Mouse (Mus musculus): Measurements from ENCODE around the gene Abhd14b. TPM values are rescaled to one million over a fixed set of nuclear protein-coding genes. Genes with fewer than 3 reads are reported as not detected.

Abhd14b gene
- total RNA-seq, 1 experiment: 1.9 TPM

GRCm38 (mm10) chr9:106442680-106443079, 4.6 kb upstream of the Abhd14b start:
- Histone ChIP-seq H3K36me3 (ENCODE audit: control insufficient read depth, insufficient read depth, low read length, poor library complexity, severe bottlenecking) (no peaks in the 10 kb centered on the region), H3K9me3 (ENCODE audit: control insufficient read depth, insufficient read depth, low read depth, low read length) (no peaks in the 10 kb centered on the region), H3K27ac (ENCODE audit: insufficient read depth, low read depth, low read length, poor library complexity, severe bottlenecking) (no peak overlapping the region), H3K4me3 (ENCODE audit: insufficient read depth in 1 of 2, low read depth in 1 of 2, low read length in 2 of 2, poor library complexity in 1 of 2, severe bottlenecking in 1 of 2) (no peak overlapping the region), H3K9ac (ENCODE audit: insufficient read depth, low read depth, low read length, poor library complexity, severe bottlenecking) (no peak overlapping the region), H3K4me1 (ENCODE audit: control insufficient read depth in 2 of 2, insufficient read depth in 2 of 2, low read length in 2 of 2, poor library complexity in 1 of 2) (peaks cover under 1% of the 10 kb centered on the region in 2 experiments; a peak in 2 of 4 replicates)
- no peak for DNase-seq (ENCODE audit: low read depth, low spot score)
- no peak for TF ChIP-seq HCFC1 (IDR thresholded peaks at IDR 0.05; ENCODE audit: borderline replicate concordance, insufficient read depth, low read length)
- no peak for TF ChIP-seq ZC3H11A (IDR thresholded peaks at IDR 0.05; ENCODE audit: borderline replicate concordance, low read depth, low read length)
- no peak for TF ChIP-seq MAFK (IDR thresholded peaks at IDR 0.05; ENCODE audit: insufficient read depth, low read depth, low read length)
- no peak for TF ChIP-seq ZNF384 (IDR thresholded peaks at IDR 0.05; ENCODE audit: low read depth, low read length)
- TF ChIP-seq CHD2 (IDR thresholded peaks at IDR 0.05; ENCODE audit: low read depth, low read length): no peak
- in situ Hi-C loops (cut with MboI; ENCODE audit: low sequenced_read_pairs in 2 of 2, unreplicated experiment in 2 of 2): no loop called here

DNA sequence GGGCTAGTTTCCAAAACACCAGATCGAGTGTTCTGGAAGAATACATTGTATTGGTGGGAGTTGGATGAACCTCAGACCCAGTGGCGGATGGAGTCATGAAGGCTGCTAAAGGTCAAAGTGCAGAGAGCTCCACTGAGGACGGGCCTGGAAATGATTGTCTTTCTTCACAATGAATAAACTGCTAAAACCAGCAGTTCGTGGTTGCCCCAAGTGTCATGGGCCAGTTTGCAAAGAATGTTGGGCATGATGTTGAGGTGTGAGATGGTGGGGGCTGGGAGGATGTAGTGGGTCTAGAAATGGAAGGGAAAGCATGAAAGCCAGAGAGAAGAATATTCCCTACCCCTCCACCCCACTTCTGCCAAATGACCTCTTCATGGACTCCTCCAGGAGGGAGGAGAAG, 2.4 kb upstream of the Abhd14b start:
- in situ Hi-C loops (cut with MboI; ENCODE audit: low sequenced_read_pairs in 2 of 2, unreplicated experiment in 2 of 2): no loop called here
- no peak overlapping the region for H3K9ac ChIP-seq (ENCODE audit: insufficient read depth, low read depth, low read length, poor library complexity, severe bottlenecking)
- DNase-seq (ENCODE audit: low read depth, low spot score): no peak
- no peak overlapping the region for H3K27ac ChIP-seq (ENCODE audit: insufficient read depth, low read depth, low read length, poor library complexity, severe bottlenecking)
- H3K36me3 ChIP-seq (ENCODE audit: control insufficient read depth, insufficient read depth, low read length, poor library complexity, severe bottlenecking): no peaks in the 10 kb centered on the region
- H3K9me3 ChIP-seq (ENCODE audit: control insufficient read depth, insufficient read depth, low read depth, low read length): no peaks in the 10 kb centered on the region
- peaks cover 4 to 6% of the 10 kb centered on the region in 2 experiments; a peak in 2 of 4 replicates for H3K4me1 ChIP-seq (ENCODE audit: control insufficient read depth in 2 of 2, insufficient read depth in 2 of 2, low read length in 2 of 2, poor library complexity in 1 of 2)
- no peak for TF ChIP-seq CHD2 (IDR thresholded peaks at IDR 0.05; ENCODE audit: low read depth, low read length)
- no peak for TF ChIP-seq HCFC1 (IDR thresholded peaks at IDR 0.05; ENCODE audit: borderline replicate concordance, insufficient read depth, low read length)
- no peak for TF ChIP-seq ZNF384 (IDR thresholded peaks at IDR 0.05; ENCODE audit: low read depth, low read length)
- no peak for TF ChIP-seq ZC3H11A (IDR thresholded peaks at IDR 0.05; ENCODE audit: borderline replicate concordance, low read depth, low read length)
- TF ChIP-seq MAFK (IDR thresholded peaks at IDR 0.05; ENCODE audit: insufficient read depth, low read depth, low read length): no peak
- H3K4me3 ChIP-seq (ENCODE audit: insufficient read depth in 1 of 2, low read depth in 1 of 2, low read length in 2 of 2, poor library complexity in 1 of 2, severe bottlenecking in 1 of 2): no peak overlapping the region

DNA sequence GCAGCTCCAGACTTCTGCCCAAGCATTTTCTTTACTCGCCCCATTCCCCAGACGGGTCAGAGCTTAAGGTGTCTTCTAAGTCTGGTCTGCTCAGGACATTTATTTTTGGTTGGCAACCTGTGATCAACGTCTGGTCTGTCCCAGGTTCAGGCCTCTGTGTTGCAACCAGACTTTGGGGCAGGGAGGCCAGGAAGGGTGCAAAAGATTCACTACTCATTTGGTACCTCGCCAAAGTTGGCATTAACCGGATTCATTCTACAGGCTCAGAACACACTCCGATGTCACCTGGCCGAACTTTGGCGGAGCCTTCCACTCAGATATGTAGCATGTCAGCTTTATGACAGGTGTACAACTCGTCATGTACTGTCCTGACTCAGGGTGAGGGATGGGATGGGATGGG, 692 bp downstream of the Abhd14b start:
- H3K9ac ChIP-seq (ENCODE audit: insufficient read depth, low read depth, low read length, poor library complexity, severe bottlenecking): no peak overlapping the region
- in situ Hi-C loops (cut with MboI; ENCODE audit: low sequenced_read_pairs in 2 of 2, unreplicated experiment in 2 of 2): no loop called here

GRCm38 (mm10) chr9:106448498-106449031, 1.3 kb downstream of the Abhd14b start:
- Histone ChIP-seq H3K9me3 (ENCODE audit: control insufficient read depth, insufficient read depth, low read depth, low read length) (no peaks in the 10 kb centered on the region), H3K36me3 (ENCODE audit: control insufficient read depth, insufficient read depth, low read length, poor library complexity, severe bottlenecking) (no peaks in the 10 kb centered on the region), H3K4me1 (ENCODE audit: control insufficient read depth in 2 of 2, insufficient read depth in 2 of 2, low read length in 2 of 2, poor library complexity in 1 of 2) (peaks cover 7 to 26% of the 10 kb centered on the region in 2 experiments; a peak in 3 of 4 replicates), H3K9ac (ENCODE audit: insufficient read depth, low read depth, low read length, poor library complexity, severe bottlenecking) (peak overlapping the region; percentile 72), H3K27ac (ENCODE audit: insufficient read depth, low read depth, low read length, poor library complexity, severe bottlenecking) (no peak overlapping the region), H3K4me3 (ENCODE audit: insufficient read depth in 1 of 2, low read depth in 1 of 2, low read length in 2 of 2, poor library complexity in 1 of 2, severe bottlenecking in 1 of 2) (peak overlapping the region; percentile 71; a peak in 3 of 4 replicates)
- TF ChIP-seq MAFK (IDR thresholded peaks at IDR 0.05; ENCODE audit: insufficient read depth, low read depth, low read length) (no peak), ZC3H11A (IDR thresholded peaks at IDR 0.05; ENCODE audit: borderline replicate concordance, low read depth, low read length) (no peak), HCFC1 (IDR thresholded peaks at IDR 0.05; ENCODE audit: borderline replicate concordance, insufficient read depth, low read length) (no peak), ZNF384 (IDR thresholded peaks at IDR 0.05; ENCODE audit: low read depth, low read length) (no peak), CHD2 (IDR thresholded peaks at IDR 0.05; ENCODE audit: low read depth, low read length) (no peak)
- in situ Hi-C loops (cut with MboI; ENCODE audit: low sequenced_read_pairs in 2 of 2, unreplicated experiment in 2 of 2): no loop called here
- no peak for DNase-seq (ENCODE audit: low read depth, low spot score)

More for the DNA sequence above, 692 bp downstream of the Abhd14b start:
- Histone ChIP-seq H3K4me1 (ENCODE audit: control insufficient read depth in 2 of 2, insufficient read depth in 2 of 2, low read length in 2 of 2, poor library complexity in 1 of 2) (peaks cover 7 to 26% of the 10 kb centered on the region in 2 experiments; a peak in 3 of 4 replicates), H3K36me3 (ENCODE audit: control insufficient read depth, insufficient read depth, low read length, poor library complexity, severe bottlenecking) (no peaks in the 10 kb centered on the region), H3K4me3 (ENCODE audit: insufficient read depth in 1 of 2, low read depth in 1 of 2, low read length in 2 of 2, poor library complexity in 1 of 2, severe bottlenecking in 1 of 2) (peak overlapping the region in 1 of 2 experiments; percentile 82; a peak in 1 of 4 replicates), H3K9me3 (ENCODE audit: control insufficient read depth, insufficient read depth, low read depth, low read length) (no peaks in the 10 kb centered on the region), H3K27ac (ENCODE audit: insufficient read depth, low read depth, low read length, poor library complexity, severe bottlenecking) (no peak overlapping the region)
- TF ChIP-seq HCFC1 (IDR thresholded peaks at IDR 0.05; ENCODE audit: borderline replicate concordance, insufficient read depth, low read length): no peak
- TF ChIP-seq ZNF384 (IDR thresholded peaks at IDR 0.05; ENCODE audit: low read depth, low read length): no peak
- TF ChIP-seq MAFK (IDR thresholded peaks at IDR 0.05; ENCODE audit: insufficient read depth, low read depth, low read length): no peak
- DNase-seq (ENCODE audit: low read depth, low spot score): no peak
